Mouse (Mus musculus): ENCODE measurements around the gene Egfl7.

Egfl7 gene

GRCm38 (mm10) chr2:26607056-26607910 lies 27.5 kb downstream of the Egfl7 start:
- ChIA-PET POLR2A (interaction anchor here in 3 of 4 experiments (0.9 to 39.5 kb wide), 16 partner anchors 10 to 296 kb away, joined by 3 to 1354 read pairs (median 4); partner anchors contain the start of genes Fam69b (in 2 of the 3), Gm20532 (in 2 of the 3), Sec16a (in 1 of the 3) and Surf6 (in 1 of the 3)), CTCF (interaction anchor here in 2 of 4 experiments (0.5 to 0.7 kb wide), 4 partner anchors 119 to 709 kb away, joined by 3 to 7 read pairs (median 4); partner anchors contain the start of gene Dnlz (in 1 of the 2))

GRCm38 (mm10) chr2:26608781-26609180 lies 29.0 kb downstream of the Egfl7 start:
- POLR2A ChIA-PET: interaction anchor here in 2 of 4 experiments (1.7 to 39.5 kb wide), 7 partner anchors 7 to 150 kb away, joined by 4 to 1354 read pairs (median 7); partner anchors contain the start of genes Fam69b (in 2 of the 2), Agpat2 (in 1 of the 2) and Gm20532 (in 1 of the 2)
- CTCF ChIA-PET: interaction anchor here in 1 of 4 experiments (0.6 kb wide), 1 partner anchor 23 kb away, joined by 4 read pairs; the partner anchor contains the start of gene Gm20532

- POLR2A ChIA-PET: interaction anchor here (1.0 to 39.5 kb wide), 17 partner anchors 7 to 367 kb away, joined by 3 to 1354 read pairs (median 7); partner anchors contain the start of genes Agpat2 (in 2 of the 4), Fam69b (in 2 of the 4) and Gm20532 (in 1 of the 4)
- CTCF ChIA-PET: interaction anchor here in 2 of 4 experiments (0.6 to 2.0 kb wide), 3 partner anchors 10 to 30 kb away, joined by 3 to 4 read pairs (median 4); partner anchors contain the start of gene Gm20532 (in 1 of the 2)
Measured at GRCm38 (mm10) chr2:26609261-26609661, 29.4 kb downstream of the Egfl7 start.

- ChIA-PET CTCF (interaction anchor here (0.7 to 2.0 kb wide), 10 partner anchors 9 to 618 kb away, joined by 3 to 17 read pairs (median 4); no protein-coding TSS in a partner anchor), POLR2A (interaction anchor here (0.6 to 39.5 kb wide), 52 partner anchors 8 to 1496 kb away, joined by 3 to 1354 read pairs (median 4); partner anchors contain the start of genes Fam69b (in 3 of the 4), Surf6 (in 3 of the 4), Agpat2 (in 2 of the 4) and Gm20532 (in 2 of the 4))
Measured at GRCm38 (mm10) chr2:26610526-26610925, 30.7 kb downstream of the Egfl7 start.

- CTCF ChIA-PET: interaction anchor here (0.6 to 2.0 kb wide), 13 partner anchors 8 to 723 kb away, joined by 3 to 17 read pairs (median 4); no protein-coding TSS in a partner anchor
- POLR2A ChIA-PET: interaction anchor here (0.5 to 39.5 kb wide), 62 partner anchors 9 to 1814 kb away, joined by 3 to 1354 read pairs (median 4); partner anchors contain the start of genes Fam69b (in 3 of the 4), Surf6 (in 3 of the 4), Agpat2 (in 2 of the 4) and Gm20532 (in 2 of the 4)
Measured at GRCm38 (mm10) chr2:26611054-26611453, 31.2 kb downstream of the Egfl7 start.

- POLR2A ChIA-PET: interaction anchor here (0.5 to 39.5 kb wide), 33 partner anchors 8 to 300 kb away, joined by 3 to 1354 read pairs (median 6); partner anchors contain the start of genes Agpat2 (in 4 of the 4), Fam69b (in 3 of the 4), Dnlz (in 1 of the 4) and Gm20532 (in 1 of the 4)
- CTCF ChIA-PET: interaction anchor here in 3 of 4 experiments (0.5 to 1.3 kb wide), 4 partner anchors 15 to 295 kb away, joined by 3 to 4 read pairs (median 3); partner anchors contain the start of gene Gm20532 (in 1 of the 3)
Measured at GRCm38 (mm10) chr2:26611896-26612295, 32.1 kb downstream of the Egfl7 start.

- POLR2A ChIA-PET: interaction anchor here (0.6 to 39.5 kb wide), 12 partner anchors 9 to 316 kb away, joined by 3 to 1354 read pairs (median 4); partner anchors contain the start of genes Agpat2 (in 2 of the 4) and Fam69b (in 2 of the 4)
- CTCF ChIA-PET: interaction anchor here in 1 of 4 experiments (0.8 kb wide), 1 partner anchor 12 kb away, joined by 4 read pairs; no protein-coding TSS in a partner anchor
Measured at GRCm38 (mm10) chr2:26614903-26615302, 35.1 kb downstream of the Egfl7 start.

GRCm38 (mm10) chr2:26615459-26616124 lies 35.8 kb downstream of the Egfl7 start:
- POLR2A ChIA-PET: interaction anchor here (0.7 to 39.5 kb wide), 12 partner anchors 8 to 170 kb away, joined by 3 to 1354 read pairs (median 4); partner anchors contain the start of genes Agpat2 (in 2 of the 4) and Fam69b (in 2 of the 4)
- CTCF ChIA-PET: interaction anchor here in 1 of 4 experiments (0.8 kb wide), 1 partner anchor 12 kb away, joined by 4 read pairs; no protein-coding TSS in a partner anchor

GRCm38 (mm10) chr2:26617331-26617730 lies 37.5 kb downstream of the Egfl7 start:
- POLR2A ChIA-PET: interaction anchor here in 3 of 4 experiments (0.9 to 39.5 kb wide), 8 partner anchors 8 to 25 kb away, joined by 3 to 1354 read pairs (median 8); partner anchors contain the start of genes Fam69b (in 2 of the 3) and Agpat2 (in 1 of the 3)
- CTCF ChIA-PET: no interaction called here

GRCm38 (mm10) chr2:26617928-26618327 lies 38.1 kb downstream of the Egfl7 start:
- CTCF ChIA-PET: no interaction called here

GRCm38 (mm10) chr2:26621246-26621645 lies 41.4 kb downstream of the Egfl7 start:
- ChIA-PET POLR2A (interaction anchor here (0.6 to 39.5 kb wide), 24 partner anchors 9 to 326 kb away, joined by 3 to 1354 read pairs (median 4); partner anchors contain the start of genes Agpat2 (in 3 of the 4), Fam69b (in 1 of the 4) and Inpp5e (in 1 of the 4)), CTCF (interaction anchor here in 3 of 4 experiments (0.6 to 2.1 kb wide), 3 partner anchors 27 to 133 kb away, joined by 4 to 5 read pairs (median 4); partner anchors contain the start of gene Gm20532 (in 1 of the 3))

More at GRCm38 (mm10) chr2:26617928-26618327, 38.1 kb downstream of the Egfl7 start:
- POLR2A ChIA-PET: interaction anchor here in 3 of 4 experiments (0.7 to 39.5 kb wide), 14 partner anchors 9 to 173 kb away, joined by 3 to 1354 read pairs (median 4); partner anchors contain the start of genes Agpat2 (in 2 of the 3), Fam69b (in 2 of the 3) and Sec16a (in 1 of the 3)

- POLR2A ChIA-PET: interaction anchor here in 2 of 4 experiments (1.7 to 39.5 kb wide), 5 partner anchors 11 to 19 kb away, joined by 14 to 1354 read pairs (median 37); partner anchors contain the start of genes Agpat2 (in 2 of the 2) and Fam69b (in 1 of the 2)
- CTCF ChIA-PET: interaction anchor here in 1 of 4 experiments (2.1 kb wide), 1 partner anchor 29 kb away, joined by 4 read pairs; no protein-coding TSS in a partner anchor
Measured at GRCm38 (mm10) chr2:26622984-26623383, 43.2 kb downstream of the Egfl7 start.

GRCm38 (mm10) chr2:26625419-26625818 lies 45.6 kb downstream of the Egfl7 start:
- CTCF ChIA-PET: interaction anchor here in 2 of 4 experiments (0.6 to 0.7 kb wide), 2 partner anchors 206 to 1736 kb away, joined by 3 read pairs; no protein-coding TSS in a partner anchor
- POLR2A ChIA-PET: interaction anchor here in 3 of 4 experiments (0.7 to 17.8 kb wide), 4 partner anchors 11 to 588 kb away, joined by 3 to 1354 read pairs (median 241); partner anchors contain the start of genes Agpat2 (in 2 of the 3) and Gm20532 (in 1 of the 3)

- CTCF ChIA-PET: interaction anchor here in 3 of 4 experiments (0.6 to 0.7 kb wide), 4 partner anchors 49 to 1445 kb away, joined by 3 read pairs; partner anchors contain the start of gene Nrarp (in 1 of the 3)
- POLR2A ChIA-PET: interaction anchor here (0.7 to 17.8 kb wide), 5 partner anchors 9 to 587 kb away, joined by 3 to 1354 read pairs (median 73); partner anchors contain the start of genes Agpat2 (in 2 of the 4) and Gm20532 (in 1 of the 4)
Measured at GRCm38 (mm10) chr2:26626081-26626480, 46.3 kb downstream of the Egfl7 start.

GRCm38 (mm10) chr2:26627921-26628739 lies 48.3 kb downstream of the Egfl7 start, which contains the start of gene Fam69b:
Gene Fam69b (plus strand): TSS chr2:26628457.
- POLR2A ChIA-PET: interaction anchor here (0.5 to 17.8 kb wide), 21 partner anchors 9 to 284 kb away, joined by 3 to 1354 read pairs (median 5); partner anchors contain the start of genes Agpat2 (in 3 of the 4) and Gm20532 (in 2 of the 4)
- CTCF ChIA-PET: interaction anchor here in 2 of 4 experiments (0.6 to 2.5 kb wide), 7 partner anchors 13 to 41 kb away, joined by 3 to 8 read pairs (median 4); partner anchors contain the start of genes Agpat2 (in 1 of the 2) and Gm20532 (in 1 of the 2)
